Mouse (Mus musculus) olfactory bulb, adult 2 months (tissue): Measurements from ENCODE around the gene 9930111J21Rik2. TPM values are rescaled to one million over a fixed set of nuclear protein-coding genes. Genes with fewer than 3 reads are reported as not detected.
"Not testable (repeated sequence)": the region's sequence is repeated elsewhere in the genome, so short reads cannot be mapped to it uniquely, and the experiment has no call there.

Experiments
- H3K27ac ChIP-seq: fragments of 200-500 bp; 2 replicates; pipeline ENCODE4 v1.5.1; 2012; ENCODE audit warnings: low read depth, low read length; ENCODE audit not compliant: insufficient read depth
- H3K4me1 ChIP-seq: fragments of 200-500 bp; 2 replicates; pipeline ENCODE4 v1.6.1; 2012; ENCODE audit warnings: low read length; ENCODE audit not compliant: control insufficient read depth, insufficient read depth
- H3K4me3 ChIP-seq: fragments of 200-500 bp; 2 replicates; pipeline ENCODE4 v1.5.1; 2012; ENCODE audit warnings: mild to moderate bottlenecking, low read depth, low read length, moderate library complexity; ENCODE audit not compliant: insufficient read depth
- CTCF ChIP-seq: fragments of 200-500 bp; IDR thresholded peaks from 2 replicates; pipeline ENCODE4 v1.5.1; 2012; ENCODE audit warnings: low read depth, mild to moderate bottlenecking, low read length, moderate library complexity; ENCODE audit not compliant: insufficient read depth
- POLR2A ChIP-seq: fragments of 200-500 bp; IDR thresholded peaks from 2 replicates; pipeline ENCODE4 v1.6.1; 2012; ENCODE audit warnings: mild to moderate bottlenecking, low read depth, low read length, moderate library complexity; ENCODE audit not compliant: insufficient read depth
- WGBS: fragments of 180-500 bp; shearing (Covaris S2); methylation state at CpG from one replicate; pipeline ENCODE4 v1.1.7; 2018; 5-methylcytosine and 5-hydroxymethylcytosine counted together
- polyA plus RNA-seq: library from polyadenylated mRNA; stranded (reverse); fragments of >200 nt; gene quantifications from 2 replicates; pipeline ENCODE4 v1.2.4, GENCODE M21; 2012; ENCODE audit warnings: low replicate concordance; ENCODE audit not compliant: missing spikeins, insufficient read depth, insufficient read length

9930111J21Rik2 gene
- polyA plus RNA-seq, 1 experiment, result not detected

DNA sequence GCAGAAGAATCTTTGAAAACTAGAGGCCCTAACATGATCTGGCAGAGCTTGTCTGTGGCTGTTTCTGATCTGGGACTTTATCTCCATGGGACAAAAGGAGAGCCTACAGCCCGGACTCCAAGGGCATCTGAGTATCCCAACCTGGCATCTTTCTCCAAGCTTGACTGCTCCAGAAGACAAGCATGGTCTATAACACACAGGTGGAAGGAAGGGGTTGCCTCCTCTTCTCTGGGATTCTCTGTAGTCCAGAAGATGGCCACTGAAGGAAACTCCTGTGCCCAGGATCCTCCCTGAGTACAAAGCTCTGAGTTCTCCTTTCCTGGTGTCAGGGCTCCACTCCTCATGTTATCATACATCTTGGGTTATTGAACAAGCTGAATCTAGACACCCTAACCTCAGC is 29.6 kb upstream of the 9930111J21Rik2 start:
- no peak for TF ChIP-seq POLR2A
- TF ChIP-seq CTCF, result no peak
- no peaks in the 10 kb centered on the region for H3K4me1 ChIP-seq
- H3K27ac ChIP-seq, result no peak overlapping the region
- no peak overlapping the region for H3K4me3 ChIP-seq
- WGBS, result 77% methylated on average over 1 of the region's 1 CpGs

DNA sequence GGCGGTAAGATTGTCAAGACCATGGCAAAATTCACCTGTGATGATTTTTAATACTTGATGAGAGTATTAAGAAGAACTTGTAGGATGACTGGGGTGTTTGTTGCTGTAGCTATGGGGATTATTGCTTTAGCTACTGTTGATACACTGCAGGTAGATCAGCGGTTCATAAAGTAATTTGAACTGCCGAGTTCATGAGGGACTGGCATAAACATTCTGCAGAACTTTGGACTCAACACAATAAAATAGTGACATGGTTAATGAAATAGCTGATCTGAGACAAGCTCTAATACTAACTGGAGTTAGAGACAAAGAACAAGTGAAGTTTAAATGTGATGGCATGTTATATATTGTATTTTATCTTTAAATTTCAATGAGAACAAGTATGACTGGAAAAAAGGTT is 27.7 kb upstream of the 9930111J21Rik2 start:
- Histone ChIP-seq H3K4me1 (no peaks in the 10 kb centered on the region), H3K4me3 (no peak overlapping the region), H3K27ac (no peak overlapping the region)
- 88% methylated on average over 3 of the region's 3 CpGs for WGBS
- TF ChIP-seq CTCF, result no peak
- no peak for TF ChIP-seq POLR2A

DNA sequence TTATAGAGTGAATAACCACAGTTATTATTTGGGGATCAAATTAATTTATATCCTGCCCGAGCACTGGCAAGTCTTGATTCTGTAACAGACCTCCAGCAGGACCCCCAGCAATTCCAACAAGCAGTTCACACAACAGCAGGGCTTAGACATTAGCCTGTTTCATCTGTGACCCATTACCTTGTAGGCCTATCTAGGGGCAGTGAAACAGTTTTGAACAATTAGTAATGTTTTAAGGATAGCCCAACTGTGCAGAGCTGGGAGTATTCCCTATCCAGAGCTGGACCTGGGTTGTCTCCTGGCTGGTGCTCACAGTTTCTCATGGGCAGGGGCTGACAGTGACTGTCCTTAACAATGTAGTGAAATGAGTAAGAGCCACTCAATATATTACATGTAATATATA is 26.0 kb upstream of the 9930111J21Rik2 start:
- Histone ChIP-seq H3K27ac (no peak overlapping the region), H3K4me1 (no peaks in the 10 kb centered on the region), H3K4me3 (no peak overlapping the region)
- TF ChIP-seq CTCF (no peak), POLR2A (no peak)
- 77% methylated on average over 1 of the region's 1 CpGs for WGBS

DNA sequence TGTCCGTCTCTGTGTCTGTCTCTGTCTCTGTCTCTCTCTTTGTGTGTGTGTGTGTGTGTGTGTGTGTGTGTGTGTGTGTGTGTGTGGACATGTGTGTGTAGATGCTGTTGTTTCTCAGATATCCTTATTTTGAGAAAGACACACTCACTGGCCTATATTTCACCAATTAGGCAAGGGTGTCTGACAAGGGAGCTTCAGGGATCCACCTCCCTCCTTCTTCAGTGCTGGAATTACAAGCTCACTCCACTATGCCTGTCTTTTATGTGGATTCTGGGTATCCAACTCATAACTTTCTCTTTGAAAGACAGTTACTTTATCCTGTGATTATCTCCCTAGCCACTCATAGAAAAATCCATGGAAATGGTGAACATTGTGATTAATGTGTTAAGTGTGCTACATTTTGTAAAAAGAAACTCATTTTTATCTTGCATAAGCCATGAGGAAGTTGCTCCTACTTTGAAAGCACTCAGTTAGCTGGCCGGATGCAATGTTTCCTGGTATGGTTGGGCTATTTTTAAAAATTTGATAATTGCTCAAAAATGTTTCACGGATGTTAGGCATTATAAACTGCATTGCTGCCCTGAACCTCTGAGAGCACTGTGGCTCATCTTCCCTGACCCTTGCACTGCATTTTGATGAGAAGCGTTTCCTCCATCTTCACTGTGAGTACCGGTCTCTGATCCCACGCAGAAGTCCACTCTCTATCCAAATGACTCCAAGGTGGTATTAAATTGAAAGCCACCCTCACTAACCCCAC is 25.1 kb upstream of the 9930111J21Rik2 start, which contains the start of gene Ifi47:
Ifi47 (plus strand) TSS at position 587 of the 757 bp plus-strand sequence.
- not testable (repeated sequence) for H3K4me1 ChIP-seq, H3K4me3 ChIP-seq, H3K27ac ChIP-seq
- 78% methylated on average over 6 of the region's 6 CpGs for WGBS

DNA sequence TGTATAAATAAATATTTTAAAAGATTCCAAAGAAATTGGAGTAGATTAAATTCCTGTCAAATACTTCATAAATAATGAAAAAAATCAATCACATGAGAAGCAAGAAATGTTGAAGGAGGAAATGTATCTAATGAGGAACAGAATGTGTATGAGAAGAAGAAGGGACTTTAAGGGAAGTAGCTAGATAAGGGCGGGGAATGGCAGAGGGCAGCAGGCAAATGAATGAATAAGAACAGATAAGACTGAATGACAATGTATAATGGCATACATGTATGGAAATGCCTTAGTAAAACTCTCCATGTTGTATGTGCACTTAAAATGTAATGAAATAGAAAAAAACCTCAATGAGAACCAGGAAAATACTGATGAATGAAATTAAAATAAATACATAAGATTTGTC is 17.3 kb upstream of the 9930111J21Rik2 start:
- Histone ChIP-seq H3K4me3 (no peak overlapping the region), H3K27ac (no peak overlapping the region), H3K4me1 (no peaks in the 10 kb centered on the region)
- 96% methylated on average over 1 of the region's 1 CpGs for WGBS
- no peak for TF ChIP-seq POLR2A
- no peak for TF ChIP-seq CTCF

DNA sequence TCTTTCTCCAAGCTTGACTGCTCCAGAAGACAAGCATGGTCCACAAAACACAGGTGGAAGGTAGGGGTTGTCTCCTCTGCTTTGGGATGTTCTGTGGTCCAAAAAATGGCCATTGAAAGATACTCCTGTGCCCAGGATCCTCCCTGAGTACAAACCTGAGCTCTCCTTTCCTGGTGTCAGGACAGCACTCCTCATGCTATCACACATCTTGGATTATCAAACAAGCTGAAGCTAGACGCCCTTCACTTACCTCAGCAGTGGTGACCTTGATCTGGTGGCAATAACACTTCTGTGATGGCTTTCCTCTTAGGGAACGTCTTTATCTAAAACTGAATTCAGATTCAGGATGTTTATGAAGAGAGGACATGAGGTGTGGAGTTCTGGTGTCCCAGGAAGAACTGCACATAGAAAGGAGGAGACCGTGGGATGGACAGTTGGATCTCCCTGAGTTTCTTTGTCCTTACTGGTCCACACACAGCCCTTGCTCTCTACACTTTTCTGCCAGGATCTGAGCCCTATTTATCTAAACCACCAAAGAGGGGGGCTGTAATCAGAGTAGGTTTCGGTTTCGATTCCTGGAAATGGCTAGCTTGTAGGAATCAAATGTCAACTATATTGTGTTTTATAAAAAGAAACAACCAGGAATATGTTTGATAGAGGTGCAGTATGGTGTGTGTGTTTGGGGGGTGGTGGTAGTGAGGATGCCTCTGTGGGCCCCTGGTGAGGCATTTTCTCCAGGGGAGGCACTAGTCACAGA is 12.8 kb upstream of the 9930111J21Rik2 start, which contains the start of gene Tgtp2:
Tgtp2 (minus strand) TSS at position 494 of the 757 bp plus-strand sequence.
- H3K27ac ChIP-seq, H3K4me3 ChIP-seq, H3K4me1 ChIP-seq: not testable (repeated sequence)
- 88% methylated on average over 5 of the region's 5 CpGs for WGBS

DNA sequence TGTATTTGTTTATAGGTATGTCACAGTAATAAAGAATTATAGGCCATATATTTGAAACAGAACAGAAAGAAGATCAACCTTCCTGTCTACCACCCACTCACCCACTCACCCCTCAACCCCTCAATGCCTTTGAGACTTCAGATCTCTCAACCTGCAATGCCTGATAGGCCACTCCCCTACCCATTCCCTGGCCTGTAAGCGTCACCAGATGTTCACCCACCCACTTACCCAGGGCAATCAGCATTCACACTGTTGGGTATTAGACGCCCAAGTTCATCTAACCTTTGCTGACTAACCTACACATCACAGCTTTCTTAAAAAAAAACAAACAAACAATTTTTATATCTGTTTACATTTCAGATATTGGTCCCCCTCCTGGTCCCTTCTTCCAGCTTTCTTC is 10.8 kb upstream of the 9930111J21Rik2 start:
- H3K27ac ChIP-seq, H3K4me1 ChIP-seq, H3K4me3 ChIP-seq: not testable (repeated sequence)
- WGBS, result 80% methylated on average over 2 of the region's 2 CpGs

DNA sequence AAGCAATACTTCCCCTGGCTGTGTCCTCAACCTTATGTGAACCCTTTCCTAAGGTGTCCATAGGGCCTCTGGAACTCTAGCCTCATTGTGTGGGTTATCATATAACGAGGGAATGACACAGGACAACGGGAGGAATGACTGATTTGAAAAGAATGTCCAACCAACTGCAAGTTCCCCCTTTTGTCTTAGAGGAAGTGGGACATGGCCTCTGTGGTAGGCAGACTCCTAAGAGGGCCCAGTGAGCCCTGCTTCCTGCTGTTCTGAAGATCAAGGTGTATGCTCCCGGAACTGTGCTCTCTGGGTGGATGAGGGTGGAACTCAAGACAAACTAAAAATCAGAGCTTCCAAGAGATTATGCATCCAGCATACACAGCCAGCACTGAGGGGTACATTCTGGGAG is 9.0 kb upstream of the 9930111J21Rik2 start:
- H3K4me1 ChIP-seq, H3K27ac ChIP-seq, H3K4me3 ChIP-seq: not testable (repeated sequence)
- 60% methylated on average over 2 of the region's 3 CpGs for WGBS

DNA sequence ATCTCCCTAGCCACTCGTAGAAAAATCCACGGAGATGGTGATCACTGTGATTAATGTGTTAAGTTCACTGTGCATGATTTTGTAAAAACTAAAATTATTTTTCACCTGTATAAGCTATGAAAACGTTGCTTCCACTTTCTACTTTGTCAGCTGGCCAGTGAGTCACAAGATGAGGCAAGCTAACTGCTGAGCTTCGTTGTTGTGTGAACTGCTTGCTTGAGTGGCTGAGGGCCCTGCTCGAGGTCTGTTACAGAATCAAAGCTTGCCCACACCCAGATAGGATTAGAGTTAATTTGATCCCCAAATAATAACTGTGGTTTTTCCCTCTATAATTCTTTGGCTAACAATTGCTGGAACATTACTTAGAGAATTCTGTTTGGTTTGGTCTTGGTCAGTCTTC is 852 bp upstream of the 9930111J21Rik2 start:
- H3K27ac ChIP-seq, H3K4me3 ChIP-seq, H3K4me1 ChIP-seq: not testable (repeated sequence)
- no CpG with 5 or more reads among the region's 5 CpGs for WGBS

DNA sequence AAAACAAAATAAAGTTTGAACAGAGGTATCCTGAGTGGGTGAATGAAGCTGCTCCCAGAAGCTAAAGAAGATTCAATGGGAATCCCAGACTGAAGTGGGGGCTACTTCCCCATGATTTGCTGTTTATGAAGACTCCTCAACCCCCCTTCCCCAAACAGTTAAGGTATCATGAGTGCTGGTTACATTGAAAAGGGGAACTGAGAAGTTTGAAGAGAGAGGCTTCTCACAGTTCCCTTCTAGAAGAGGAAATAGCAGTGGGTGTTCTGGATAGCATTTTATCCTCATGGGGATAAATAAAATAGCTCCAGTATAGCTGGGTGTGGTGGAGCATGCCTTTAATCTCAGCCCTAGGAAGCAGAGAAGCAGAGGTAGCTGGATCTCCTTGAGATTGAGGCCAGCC is 978 bp downstream of the 9930111J21Rik2 start:
- not testable (repeated sequence) for H3K27ac ChIP-seq, H3K4me3 ChIP-seq, H3K4me1 ChIP-seq

DNA sequence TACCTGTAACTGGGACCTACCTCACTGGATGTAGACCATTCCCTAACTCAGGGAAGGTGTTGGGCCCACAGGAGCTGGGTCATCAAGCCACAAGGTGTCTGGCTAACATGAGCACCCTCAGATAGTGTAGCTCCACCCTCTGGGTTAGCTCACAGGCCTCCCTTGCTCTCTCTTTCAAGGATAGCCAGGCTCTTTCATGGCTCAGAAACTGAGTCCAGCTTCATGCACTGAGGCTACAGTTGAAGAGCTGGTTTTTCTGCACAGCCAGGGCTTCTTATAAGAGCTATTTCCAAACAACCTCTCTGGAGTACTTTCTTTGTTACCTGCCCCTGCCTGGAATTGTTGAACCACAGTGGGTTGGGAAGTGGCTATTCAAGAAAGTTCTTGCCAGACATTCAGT is 39.0 kb downstream of the 9930111J21Rik2 start:
- H3K4me1 ChIP-seq, H3K27ac ChIP-seq, H3K4me3 ChIP-seq: not testable (repeated sequence)

DNA sequence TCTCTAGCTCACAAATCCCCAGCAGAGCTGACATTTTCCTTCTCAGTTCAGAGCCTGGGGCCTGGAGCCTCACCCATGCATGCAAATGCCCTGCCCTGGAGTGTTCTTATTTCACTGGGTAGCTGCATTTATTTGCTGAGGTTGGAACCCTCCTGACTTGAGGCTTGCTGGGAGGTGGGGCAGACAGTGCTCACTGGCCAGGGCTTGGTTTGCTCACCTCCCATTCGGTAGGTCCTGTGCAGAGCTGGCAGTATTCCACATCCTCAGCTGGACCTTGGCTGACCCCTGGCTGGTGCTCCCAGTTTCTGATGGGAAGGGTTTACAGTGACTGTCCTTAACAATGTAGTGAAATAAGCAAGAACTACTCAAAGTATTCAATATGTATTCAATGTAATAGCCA is 44.3 kb downstream of the 9930111J21Rik2 start:
- H3K4me3 ChIP-seq, H3K4me1 ChIP-seq, H3K27ac ChIP-seq: not testable (repeated sequence)
- 40% methylated on average over 1 of the region's 1 CpGs for WGBS

DNA sequence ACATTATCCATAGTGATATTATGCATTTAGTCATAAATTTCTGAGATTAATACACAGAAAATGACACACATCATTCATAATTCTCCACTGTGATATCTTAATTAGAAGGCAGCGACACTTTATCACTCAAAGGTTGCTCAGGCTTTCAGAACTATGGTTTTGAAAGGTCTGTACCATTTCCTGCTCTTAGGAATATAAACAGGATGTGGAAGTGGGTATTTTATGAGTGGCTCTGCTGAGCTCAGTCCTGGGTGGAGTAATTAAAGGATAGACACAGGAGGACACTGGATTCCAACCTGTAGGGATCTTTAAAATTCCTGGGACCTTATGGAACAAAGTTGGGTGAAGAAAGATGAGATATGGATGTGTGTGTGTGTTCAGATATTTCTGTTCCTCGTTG is 44.7 kb downstream of the 9930111J21Rik2 start:
- H3K27ac ChIP-seq, H3K4me3 ChIP-seq, H3K4me1 ChIP-seq: not testable (repeated sequence)
- WGBS, result 73% methylated on average over 2 of the region's 2 CpGs

DNA sequence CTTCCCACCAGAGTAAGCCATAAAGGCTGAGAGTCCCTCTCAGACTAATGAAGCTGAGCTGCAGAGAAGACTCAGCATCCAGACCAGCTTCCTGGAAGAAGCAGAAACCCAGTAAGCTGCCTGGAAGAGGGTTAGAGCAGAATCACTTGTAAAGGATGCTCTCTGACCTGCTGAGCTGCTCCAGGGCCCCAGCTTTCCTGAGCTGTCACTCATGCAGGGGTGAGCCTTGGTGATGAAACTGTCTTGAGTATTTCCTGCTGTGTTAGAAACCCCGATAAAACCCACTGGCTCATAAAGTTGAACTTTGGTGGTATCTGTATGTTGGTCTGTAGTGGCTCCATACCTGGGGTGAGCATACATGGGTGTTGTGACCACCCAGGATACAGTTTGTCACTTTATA is 50.6 kb downstream of the 9930111J21Rik2 start:
- not testable (repeated sequence) for H3K27ac ChIP-seq, H3K4me1 ChIP-seq, H3K4me3 ChIP-seq
- WGBS, result 78% methylated on average over 1 of the region's 1 CpGs
